Mouse (Mus musculus): ENCODE results near the gene Ptpn22.
"Not testable (repeated sequence)": the region's sequence is repeated elsewhere in the genome, so short reads cannot be mapped to it uniquely, and the experiment has no call there.

The Ptpn22 gene

GRCm38 (mm10) chr3:103858881-103859801 is at the start of gene Ptpn22:
TSS of gene Ptpn22 (plus strand) at chr3:103859795.
- no peak for ATAC-seq (ENCODE audit: low TSS enrichment)

GRCm38 (mm10) chr3:103809799-103810150 is 49.8 kb upstream of the Ptpn22 start:
- no peak; the same call in 1 of the 2 replicates for ATAC-seq (ENCODE audit: low TSS enrichment)

DNA sequence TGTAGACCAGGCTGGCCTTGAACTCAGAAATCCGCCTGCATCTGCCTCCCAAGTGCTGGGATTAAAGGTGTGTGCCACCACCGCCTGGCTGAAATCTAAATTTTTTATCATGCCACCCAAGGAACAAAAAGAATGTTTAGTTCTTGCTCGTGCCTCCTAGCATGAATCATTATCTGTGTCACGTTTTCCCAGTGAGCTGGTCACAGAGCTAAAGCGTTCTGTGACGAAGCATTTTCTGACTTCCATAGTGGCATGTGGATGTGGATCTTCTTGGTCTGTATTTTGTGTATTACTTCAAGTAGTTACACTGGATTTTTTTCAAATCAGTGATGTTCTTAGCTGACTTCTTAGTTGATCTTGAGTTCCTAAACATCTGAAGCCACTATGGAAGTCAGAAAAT is 48.6 kb upstream of the Ptpn22 start:
- ATAC-seq (ENCODE audit: low TSS enrichment): no peak

DNA sequence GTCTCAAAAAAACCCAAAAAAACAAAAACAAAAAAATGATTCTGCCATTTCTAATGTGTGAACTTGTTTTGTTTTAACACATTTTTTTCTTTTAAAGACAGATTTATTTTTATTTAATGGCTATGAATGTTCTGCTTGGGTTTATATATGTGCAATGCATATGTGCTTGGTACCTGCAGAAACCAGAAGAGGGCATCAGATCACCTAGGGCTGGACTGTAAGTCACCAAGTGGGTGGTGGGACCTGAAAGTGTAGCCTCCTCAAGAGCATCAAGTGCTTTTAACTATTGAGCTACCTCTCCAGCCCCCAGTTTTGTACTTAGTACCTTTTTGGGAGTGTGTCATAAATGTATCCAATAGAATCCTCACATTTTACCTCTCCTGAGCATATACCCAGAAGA is 32.0 kb upstream of the Ptpn22 start:
- no peak for ATAC-seq (ENCODE audit: low TSS enrichment)

- no peak for ATAC-seq (ENCODE audit: low TSS enrichment)
Measured at GRCm38 (mm10) chr3:103829036-103829435, 30.6 kb upstream of the Ptpn22 start.

- ATAC-seq (ENCODE audit: low TSS enrichment): not testable (repeated sequence)
Measured at GRCm38 (mm10) chr3:103830681-103831080, 28.9 kb upstream of the Ptpn22 start.

DNA sequence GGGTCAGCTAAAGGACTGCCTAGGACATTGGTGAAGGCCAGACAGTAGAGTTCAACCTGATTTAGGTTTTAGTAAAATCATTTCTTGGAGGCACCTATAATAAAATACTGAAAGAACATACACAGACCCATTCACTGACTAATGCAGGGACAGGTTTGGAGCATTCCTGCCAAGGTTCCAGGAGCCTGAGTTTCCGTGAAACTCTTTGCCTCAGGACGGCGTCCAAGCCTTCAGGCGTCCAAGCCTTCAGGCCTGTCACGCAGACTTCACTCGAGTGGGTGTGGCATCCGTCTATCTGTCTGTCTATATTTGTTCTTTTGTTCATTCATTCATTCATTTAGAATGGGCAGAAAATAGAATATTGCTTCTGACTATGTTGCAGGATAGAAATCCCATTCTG is 28.4 kb upstream of the Ptpn22 start:
- no peak for ATAC-seq (ENCODE audit: low TSS enrichment)

DNA sequence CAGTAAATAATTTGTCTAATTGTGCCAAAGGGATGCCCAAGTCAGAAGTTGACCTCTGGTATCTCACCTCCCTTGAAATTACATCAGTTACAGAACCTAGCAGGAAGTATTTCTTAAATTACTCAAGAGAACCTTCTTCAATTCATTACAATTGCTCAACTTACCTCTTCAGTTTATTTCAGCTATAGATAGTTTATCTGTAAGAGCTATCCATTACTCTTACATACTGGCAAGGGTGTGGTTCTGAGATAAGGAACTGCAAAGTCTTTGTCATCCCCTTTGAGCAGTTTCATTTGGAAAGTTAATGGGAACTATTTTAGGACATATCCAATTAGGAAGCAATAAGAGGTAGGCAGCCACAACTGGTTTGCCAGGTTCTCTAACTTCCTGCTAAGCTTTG is 27.2 kb upstream of the Ptpn22 start, which contains the start of gene Bcl2l15:
Gene Bcl2l15, plus strand, starts transcription at position 176 of the 400 bp plus-strand sequence.
- no peak for ATAC-seq (ENCODE audit: low TSS enrichment)

DNA sequence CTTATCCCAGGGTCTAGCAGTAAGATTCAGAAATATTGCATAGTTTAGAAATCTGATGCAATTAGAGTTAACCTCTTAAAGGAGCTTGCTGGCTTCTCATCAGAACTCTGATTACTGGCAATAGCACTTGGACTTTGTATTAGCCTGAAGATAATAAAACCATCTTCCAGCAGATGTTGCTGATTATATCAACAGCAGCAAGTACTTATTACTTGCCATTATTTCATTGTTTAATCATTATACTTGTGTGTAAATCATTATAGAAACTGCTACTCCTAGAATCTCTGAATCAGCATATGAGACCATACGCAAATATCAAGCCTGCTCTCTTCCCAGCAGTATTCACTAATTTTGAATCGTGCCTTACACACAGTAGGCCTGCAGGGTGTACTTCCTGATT is 25.6 kb upstream of the Ptpn22 start:
- ATAC-seq (ENCODE audit: low TSS enrichment): no peak

DNA sequence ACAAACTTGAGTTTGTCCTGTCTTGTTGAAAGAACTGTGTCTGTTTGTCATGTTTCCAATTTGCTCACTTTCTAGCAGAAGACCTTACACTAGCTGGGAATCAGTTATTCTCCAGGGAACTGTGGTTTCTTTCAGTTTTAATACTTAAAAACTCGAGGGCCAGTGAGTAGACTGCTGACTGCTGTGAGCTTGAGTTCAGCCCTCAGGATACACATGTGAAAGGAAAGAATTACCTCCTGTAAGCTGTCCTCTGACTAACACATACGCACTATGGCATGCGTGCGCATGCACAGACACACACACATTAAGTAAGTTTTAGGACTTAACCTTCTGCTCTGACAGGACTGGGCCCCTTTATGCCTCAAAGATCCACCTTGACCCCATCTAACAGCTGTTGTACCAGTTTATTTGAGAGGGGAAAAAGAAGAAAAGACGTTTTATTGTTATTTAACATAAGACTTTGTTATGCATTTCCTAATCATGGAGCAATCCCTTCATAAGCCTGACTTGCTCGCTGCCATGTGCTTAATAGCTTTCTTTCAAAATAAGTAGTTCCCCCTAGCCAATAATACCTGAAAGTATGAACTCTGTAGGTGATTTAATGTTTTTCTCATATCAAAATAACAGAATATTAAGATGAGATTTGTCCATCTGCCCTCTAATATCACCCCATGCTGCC is 24.2 kb upstream of the Ptpn22 start:
- no peak for ATAC-seq (ENCODE audit: low TSS enrichment)

DNA sequence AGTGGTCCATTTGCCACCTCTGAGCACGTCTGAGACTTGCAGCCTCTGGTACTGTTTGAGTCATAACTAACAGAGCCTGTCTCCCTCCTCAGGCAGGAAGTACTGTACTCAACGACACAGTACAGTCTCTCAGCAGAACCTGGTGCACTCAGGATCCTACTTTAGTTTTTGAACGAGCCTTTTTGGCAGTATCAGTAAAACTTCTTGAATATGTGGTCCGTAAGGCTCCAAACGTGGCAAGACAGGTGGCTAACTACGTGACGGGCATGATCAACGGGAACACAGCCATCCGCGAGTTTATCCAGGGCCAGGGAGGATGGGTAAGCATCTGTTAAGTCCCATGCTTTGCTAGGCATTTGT is 23.7 kb upstream of the Ptpn22 start:
- ATAC-seq (ENCODE audit: low TSS enrichment): no peak

GRCm38 (mm10) chr3:103836453-103836852 is 23.1 kb upstream of the Ptpn22 start:
- ATAC-seq (ENCODE audit: low TSS enrichment): no peak

DNA sequence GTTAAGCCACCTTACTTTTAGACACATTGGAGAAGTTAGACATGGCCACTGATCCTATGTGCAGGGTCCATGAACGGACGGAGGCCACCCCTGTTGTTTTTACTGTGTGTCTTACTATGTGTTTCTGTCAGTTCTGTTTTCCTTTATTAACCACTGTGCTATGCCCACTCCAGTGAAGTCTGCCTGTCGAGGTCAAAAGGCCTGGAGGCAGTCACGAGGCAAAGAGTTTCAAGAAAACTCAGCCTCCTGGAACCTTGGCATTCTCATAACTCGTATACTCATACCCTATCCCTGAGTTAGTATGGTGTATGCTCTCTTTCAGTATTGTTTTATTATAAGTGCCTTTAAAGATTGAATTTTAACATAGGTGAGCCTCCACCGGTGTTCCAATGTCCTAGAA is 19.9 kb upstream of the Ptpn22 start:
- no peak for ATAC-seq (ENCODE audit: low TSS enrichment)

- ATAC-seq (ENCODE audit: low TSS enrichment): not testable (repeated sequence)
Measured at GRCm38 (mm10) chr3:103840195-103840594, 19.4 kb upstream of the Ptpn22 start.

GRCm38 (mm10) chr3:103840946-103841345 is 18.6 kb upstream of the Ptpn22 start:
- not testable (repeated sequence) for ATAC-seq (ENCODE audit: low TSS enrichment)

DNA sequence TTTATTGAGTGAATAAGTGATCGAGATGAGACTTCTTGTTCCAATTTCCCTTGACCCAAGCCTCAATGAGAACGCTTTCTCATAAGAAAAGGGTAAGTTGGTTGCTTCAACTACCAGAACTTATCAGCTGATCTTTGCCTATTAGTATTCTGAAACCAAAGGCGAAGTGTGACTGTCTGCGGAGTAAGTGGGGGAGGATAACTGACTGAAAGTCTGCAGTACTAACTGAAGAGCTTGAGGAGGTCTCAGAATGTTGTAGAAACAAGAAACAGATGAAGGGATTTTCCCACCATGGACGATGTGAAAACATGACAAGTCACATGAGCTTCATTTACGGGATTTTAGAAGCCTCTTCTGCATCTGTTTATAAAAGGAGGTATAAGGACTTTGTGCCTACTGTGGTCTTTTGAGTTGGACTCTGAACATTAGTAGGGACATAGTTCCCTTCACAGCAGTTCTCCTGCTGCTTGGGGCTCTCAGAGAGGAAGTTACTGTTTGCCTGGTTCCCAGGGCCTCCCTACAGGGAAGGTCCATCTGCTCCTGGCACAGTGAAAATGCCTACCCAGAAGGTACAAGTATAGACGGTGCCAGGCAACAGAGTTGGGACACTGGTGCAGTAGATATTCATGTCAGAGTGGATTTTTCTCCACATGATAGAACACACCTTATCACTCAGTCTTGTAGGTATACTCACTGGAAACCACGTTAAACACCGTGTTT is 8.8 kb upstream of the Ptpn22 start:
- 0 out of 2 replicates have a peak, but pooled peaks have one; percentile 27 for ATAC-seq (ENCODE audit: low TSS enrichment)

GRCm38 (mm10) chr3:103851481-103851880 is 8.1 kb upstream of the Ptpn22 start:
- no peak for ATAC-seq (ENCODE audit: low TSS enrichment)

DNA sequence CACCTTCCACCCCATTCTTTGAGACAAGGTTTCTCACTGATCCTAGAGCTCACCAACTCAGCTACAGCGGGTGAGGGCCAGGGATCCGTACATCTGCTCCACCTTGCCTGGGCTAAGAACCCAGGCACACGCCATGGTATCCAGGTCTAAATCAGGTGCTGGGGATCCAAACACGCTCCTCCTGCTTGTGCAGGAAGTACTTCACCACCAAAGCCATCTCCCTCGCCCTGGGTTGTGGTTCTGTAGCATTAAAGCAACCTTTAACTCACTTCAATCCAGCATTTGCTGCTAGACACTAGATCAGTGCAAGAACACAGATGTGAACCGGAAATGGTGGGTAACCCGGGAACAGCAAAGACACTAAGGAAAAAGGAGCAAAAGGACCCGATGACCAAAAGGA is 7.7 kb upstream of the Ptpn22 start:
- ATAC-seq (ENCODE audit: low TSS enrichment): no peak

DNA sequence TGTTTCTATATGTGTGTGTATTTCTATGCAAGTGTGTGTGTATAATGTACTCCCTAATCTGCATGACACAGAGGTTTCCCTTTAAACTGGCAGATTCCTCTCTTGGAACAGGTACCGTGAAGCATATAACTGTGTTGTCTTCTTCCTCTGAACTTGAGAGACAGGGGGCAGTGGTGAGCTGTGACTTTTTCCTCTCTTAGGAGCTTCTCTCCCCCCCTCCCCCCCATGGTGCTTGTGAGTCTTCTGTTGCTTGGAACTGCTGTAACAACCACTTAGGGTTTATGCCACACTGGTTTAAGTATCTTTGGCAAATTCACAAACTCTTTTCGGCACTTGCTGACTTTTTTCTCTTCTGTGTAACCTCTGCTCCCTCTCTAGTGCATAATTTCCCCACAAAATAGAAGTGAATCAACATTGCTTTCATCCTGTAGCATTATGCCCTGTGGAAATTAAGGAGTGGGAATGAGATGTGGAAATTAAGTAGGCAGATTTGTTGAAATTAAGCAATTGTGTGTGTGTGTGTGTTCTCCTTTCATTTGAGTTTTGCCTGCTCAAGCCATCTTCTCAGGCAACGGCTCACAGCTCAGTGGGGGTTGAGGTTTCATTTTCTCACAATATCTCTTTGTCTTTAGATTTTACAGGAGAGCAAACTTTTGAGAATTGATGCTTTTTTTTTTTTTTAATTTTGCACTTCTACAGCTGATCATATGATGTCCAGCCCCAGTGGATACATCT is 6.9 kb upstream of the Ptpn22 start:
- peak; percentile 34; the same call in 1 of the 2 replicates for ATAC-seq (ENCODE audit: low TSS enrichment)

- no peak for ATAC-seq (ENCODE audit: low TSS enrichment)
Measured at GRCm38 (mm10) chr3:103853804-103854203, 5.8 kb upstream of the Ptpn22 start.

GRCm38 (mm10) chr3:103857036-103857805 is 2.4 kb upstream of the Ptpn22 start:
- no peak for ATAC-seq (ENCODE audit: low TSS enrichment)

Measured in frontal cortex, adult (tissue).